Mouse (Mus musculus): ENCODE measurements at regions not wholly inside any gene's neighbourhood (a gene's known extent, or its start where the extent isn't known, plus 50 kb on each side); places are given as distances from the start of the nearest gene placed in this dataset.
A peak's percentile ranks its signal among the peaks of the same experiment; 100 is the strongest.

GRCm38 (mm10) chr1:110400051-110400450 is 417.8 kb downstream of the Cdh7 start:
- DNase-seq (ENCODE audit: inconsistent age in 2 of 2, low spot score in 1 of 2), result no peak

DNA sequence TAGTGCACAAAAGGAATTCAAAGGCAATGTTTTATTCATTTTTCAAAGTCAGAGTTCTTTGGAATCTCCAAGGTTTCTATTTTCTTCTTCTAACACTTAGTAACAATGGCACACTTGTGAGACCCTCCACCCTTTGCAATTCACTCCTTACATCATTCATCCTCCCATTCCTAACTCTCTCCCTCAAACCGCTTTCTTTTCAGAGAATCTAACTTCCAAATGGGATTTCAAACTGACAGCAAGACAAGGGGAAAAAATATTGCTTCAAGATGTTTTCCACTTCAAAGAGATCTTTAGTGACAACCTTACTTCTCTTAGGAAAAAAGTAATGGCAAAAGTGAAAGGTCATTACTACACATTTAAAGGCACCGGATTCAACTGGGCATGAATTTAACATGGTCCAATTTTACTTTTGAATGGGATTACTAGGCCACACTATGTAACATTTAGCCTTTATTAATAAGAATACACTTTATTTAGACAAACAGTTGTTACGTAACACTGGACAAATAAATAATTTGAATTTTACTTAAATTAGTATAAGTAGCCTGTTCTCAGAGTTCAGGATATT is 465.6 kb downstream of the Cdh7 start:
- no peak for DNase-seq (ENCODE audit: inconsistent age in 2 of 2, low spot score in 1 of 2)

DNA sequence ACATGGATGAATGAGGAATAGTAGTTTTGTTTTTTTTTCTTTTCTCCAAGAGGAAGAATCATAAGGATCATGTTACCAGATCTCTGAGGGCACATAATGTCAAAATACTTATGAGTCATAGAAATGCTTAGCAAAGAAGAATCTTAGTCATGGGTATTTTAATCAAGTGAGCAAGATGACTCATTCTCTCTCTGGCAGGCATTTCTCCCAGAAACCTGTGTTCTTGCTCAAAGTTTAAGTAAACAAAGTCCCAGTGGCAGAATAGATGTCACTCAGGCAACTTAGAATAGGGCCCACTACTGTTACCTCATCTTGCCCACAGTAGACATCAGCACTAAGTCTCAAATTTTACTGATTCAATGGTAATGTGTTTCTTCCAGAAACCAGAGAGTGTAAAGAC is 493.9 kb downstream of the Cdh19 start:
- peak in 1 of 2 experiments; percentile 15 for DNase-seq (ENCODE audit: inconsistent age in 2 of 2, low spot score in 1 of 2)

GRCm38 (mm10) chr1:110489372-110489771 is 488.0 kb downstream of the Cdh19 start:
- no peak for DNase-seq (ENCODE audit: inconsistent age in 2 of 2, low spot score in 1 of 2)

Data from adrenal gland, adult (tissue).